Mouse (Mus musculus) myocyte (in vitro differentiated cells): ENCODE measurements at regions not wholly inside any gene's neighbourhood (a gene's known extent, or its start where the extent isn't known, plus 50 kb on each side); places are given as distances from the start of the nearest gene placed in this dataset.

ENCODE experiments used
- E2F4 ChIP-seq: IDR thresholded peaks from one replicate; pipeline ENCODE4 v1.6.1; 2011; ENCODE audit warnings: mild to moderate bottlenecking, control low read depth, moderate library complexity; ENCODE audit not compliant: insufficient read depth
- POLR2A ChIP-seq: IDR thresholded peaks from one replicate; pipeline ENCODE4 v1.6.1; 2011; ENCODE audit warnings: low read depth, mild to moderate bottlenecking, control low read depth, moderate library complexity; ENCODE audit not compliant: insufficient read length
- POLR2AphosphoS2 ChIP-seq: IDR thresholded peaks from one replicate; pipeline ENCODE4 v1.6.1; 2011; ENCODE audit warnings: low read depth, control low read depth; ENCODE audit not compliant: insufficient read length
- SRF ChIP-seq: IDR thresholded peaks from one replicate; pipeline ENCODE4 v1.6.1; 2011; ENCODE audit warnings: low read depth; ENCODE audit not compliant: control insufficient read depth, insufficient read length
- TCF12 ChIP-seq: IDR thresholded peaks from one replicate; pipeline ENCODE4 v1.6.1; 2011; ENCODE audit warnings: mild to moderate bottlenecking, control low read depth; ENCODE audit not compliant: poor library complexity, insufficient read depth, severe bottlenecking

- TF ChIP-seq POLR2A = no peak
- no peak for TF ChIP-seq TCF12
- TF ChIP-seq E2F4 = no peak
- TF ChIP-seq POLR2AphosphoS2 = no peak
- TF ChIP-seq SRF = no peak
Measured at GRCm38 (mm10) chr12:106956266-106956665, 532.2 kb upstream of the 3110018I06Rik start.
